Mouse (Mus musculus): ENCODE measurements around the gene Tas1r2. TPM values are rescaled to one million over a fixed set of nuclear protein-coding genes. Genes with fewer than 3 reads are reported as not detected.
A peak's percentile ranks its signal among the peaks of the same experiment; 100 is the strongest.

Gene Tas1r2
- polyA plus RNA-seq, 1 experiment from 2014 or later = not detected

DNA sequence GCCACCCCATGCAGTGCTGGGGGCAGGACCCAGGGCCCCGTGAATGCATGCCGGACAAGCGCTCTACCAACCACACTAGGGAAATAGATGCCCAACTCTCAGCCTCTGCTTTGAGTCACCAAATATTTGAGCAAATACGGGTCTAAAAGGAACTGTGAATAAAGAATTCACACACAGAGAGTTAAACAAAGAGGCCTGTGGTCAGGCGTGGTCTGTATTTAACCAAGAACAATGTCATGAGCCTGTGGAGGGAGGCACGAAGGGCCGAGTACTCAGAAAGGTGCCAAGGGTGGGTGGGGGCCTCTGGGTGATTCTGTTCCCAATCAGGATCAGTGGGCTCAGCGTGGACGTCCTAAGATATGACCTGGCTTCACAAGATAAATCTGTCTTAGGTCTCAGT is 34.7 kb downstream of the Tas1r2 start:
- peaks cover 18% of the 10 kb centered on the region for H3K4me1 ChIP-seq (replicated peaks)
- WGBS = 59% methylated on average over 9 of the region's 9 CpGs
- DNase-seq (ENCODE audit: low spot score) = no peak
- peaks cover 46% of the 10 kb centered on the region for H3K27me3 ChIP-seq (ENCODE audit: insufficient read depth, poor library complexity, severe bottlenecking)
- no peaks in the 10 kb centered on the region for H3K9me3 ChIP-seq
- H3K4me3 ChIP-seq = no peak overlapping the region
- no peaks in the 10 kb centered on the region for H3K36me3 ChIP-seq
- peak overlapping the region; percentile 18; the same call in 1 of the 2 replicates for H3K27ac ChIP-seq

DNA sequence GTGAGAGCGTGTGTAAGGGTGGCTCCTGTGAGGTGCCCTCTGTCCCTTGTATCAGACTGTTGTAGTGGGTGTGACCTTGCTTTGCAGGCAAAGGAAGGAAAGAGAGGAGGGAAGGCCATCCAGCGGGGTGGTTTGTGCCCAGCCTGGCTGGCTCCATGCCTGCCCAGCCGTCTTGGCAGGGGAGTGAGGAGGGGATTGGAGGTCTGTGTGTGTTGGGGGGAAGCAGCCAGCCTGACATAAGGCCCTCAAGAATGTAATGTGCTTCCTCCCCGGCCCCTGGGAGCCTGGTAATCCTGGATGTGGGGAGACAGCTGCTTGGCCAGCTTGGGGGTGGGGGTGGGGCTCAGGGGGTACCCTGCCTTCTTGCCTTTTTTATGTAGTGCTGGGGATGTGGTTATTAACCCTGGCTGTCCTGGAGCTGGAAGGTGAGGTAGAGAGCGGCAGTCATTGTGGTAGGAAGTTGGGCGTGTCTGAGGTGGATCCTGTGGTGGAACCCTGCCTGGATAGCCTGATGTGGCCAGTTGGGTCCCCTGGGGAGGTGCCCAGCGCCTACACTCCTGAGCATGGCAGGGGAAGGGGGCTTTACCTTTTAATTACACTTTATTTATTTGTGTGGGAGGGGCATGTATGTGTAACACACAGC is 36.4 kb downstream of the Tas1r2 start:
- 38% methylated on average over 7 of the region's 7 CpGs for WGBS
- peaks cover 58% of the 10 kb centered on the region for H3K27me3 ChIP-seq (ENCODE audit: insufficient read depth, poor library complexity, severe bottlenecking)
- peaks cover 18% of the 10 kb centered on the region for H3K4me1 ChIP-seq (replicated peaks)
- H3K27ac ChIP-seq = 0 out of 2 replicates have a peak overlapping the region, but pooled peaks have one; percentile 2
- H3K9me3 ChIP-seq = no peaks in the 10 kb centered on the region
- no peaks in the 10 kb centered on the region for H3K36me3 ChIP-seq
- no peak for DNase-seq (ENCODE audit: low spot score)
- H3K4me3 ChIP-seq = no peak overlapping the region

DNA sequence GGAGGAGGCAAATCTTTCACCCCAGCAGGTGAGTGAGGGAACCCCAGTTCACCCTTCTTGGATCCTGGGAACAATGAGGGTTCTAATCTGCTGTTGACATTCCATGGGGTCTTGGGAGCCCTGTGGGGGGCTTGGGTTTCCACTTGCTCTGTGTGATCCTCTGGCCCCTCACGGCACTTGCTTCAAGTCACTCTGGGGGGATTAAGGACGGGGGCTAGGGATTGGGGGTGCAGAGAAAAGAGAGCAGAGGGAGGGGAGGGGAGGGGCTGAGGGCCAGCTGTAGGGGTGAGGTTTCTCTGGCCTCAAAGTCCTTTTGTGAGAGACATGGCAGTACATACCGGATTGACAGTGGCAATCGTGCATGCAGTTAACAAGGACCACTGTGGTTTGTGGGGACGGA is 40.0 kb downstream of the Tas1r2 start:
- no peak for DNase-seq (ENCODE audit: low spot score)
- no peak overlapping the region for H3K4me3 ChIP-seq
- H3K36me3 ChIP-seq = no peaks in the 10 kb centered on the region
- peaks cover 68% of the 10 kb centered on the region for H3K27me3 ChIP-seq (ENCODE audit: insufficient read depth, poor library complexity, severe bottlenecking)
- 30% methylated on average over 5 of the region's 5 CpGs for WGBS
- no peaks in the 10 kb centered on the region for H3K9me3 ChIP-seq
- H3K4me1 ChIP-seq (replicated peaks) = peaks cover 15% of the 10 kb centered on the region
- H3K27ac ChIP-seq = no peak overlapping the region

DNA sequence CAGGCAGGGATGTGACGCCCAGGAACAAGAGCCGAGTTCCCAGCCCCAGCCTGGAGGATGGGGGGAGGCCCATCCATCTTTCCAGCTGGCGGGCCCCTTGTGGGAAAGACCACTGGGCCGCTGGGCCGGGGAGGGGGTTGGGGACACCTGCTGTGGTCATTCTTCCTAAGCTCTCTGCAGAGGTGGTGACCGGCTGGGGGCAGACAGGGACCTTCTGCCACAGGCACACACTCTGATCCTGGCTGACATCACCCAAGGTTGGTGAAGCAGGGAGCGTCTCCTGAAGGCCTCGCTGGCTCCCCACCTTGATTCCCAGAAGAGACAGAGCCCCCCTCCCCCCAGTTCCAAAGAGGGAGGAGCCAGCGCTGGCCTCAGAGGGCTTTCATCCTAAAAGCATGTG is 44.4 kb downstream of the Tas1r2 start:
- peak; percentile 29 for DNase-seq (ENCODE audit: low spot score)
- Histone ChIP-seq H3K36me3 (no peaks in the 10 kb centered on the region), H3K9me3 (no peaks in the 10 kb centered on the region), H3K4me3 (no peak overlapping the region), H3K27ac (peak overlapping the region; percentile 59), H3K4me1 (replicated peaks) (peaks cover 16% of the 10 kb centered on the region), H3K27me3 (ENCODE audit: insufficient read depth, poor library complexity, severe bottlenecking) (peaks cover 45% of the 10 kb centered on the region)
- 4% methylated on average over 9 of the region's 9 CpGs for WGBS

DNA sequence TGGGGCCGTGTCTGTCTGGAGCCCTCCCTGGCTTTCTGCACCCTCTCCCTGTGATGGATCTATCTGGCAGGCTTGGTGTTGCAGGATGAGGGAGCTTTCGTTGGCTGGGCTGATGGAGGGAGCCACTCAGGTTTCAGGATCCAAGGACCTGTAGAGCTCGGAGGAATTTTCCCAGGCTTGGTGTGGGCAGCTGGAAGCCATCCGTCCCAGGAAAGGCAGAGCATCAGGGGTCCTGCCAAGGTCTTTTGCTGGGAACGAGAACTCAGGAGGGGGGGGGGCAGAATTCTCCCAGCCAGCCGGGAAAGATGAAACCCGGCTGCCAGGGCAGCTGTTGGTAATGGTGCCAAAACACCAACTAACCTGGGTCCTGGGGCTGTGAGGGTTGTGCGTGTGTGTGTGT is 45.3 kb downstream of the Tas1r2 start:
- no peaks in the 10 kb centered on the region for H3K36me3 ChIP-seq
- peaks cover 16% of the 10 kb centered on the region for H3K4me1 ChIP-seq (replicated peaks)
- H3K4me3 ChIP-seq = no peak overlapping the region
- WGBS = 63% methylated on average over 8 of the region's 8 CpGs
- H3K27ac ChIP-seq = peak overlapping the region; percentile 59; the same call in 1 of the 2 replicates
- DNase-seq (ENCODE audit: low spot score) = no peak
- H3K27me3 ChIP-seq (ENCODE audit: insufficient read depth, poor library complexity, severe bottlenecking) = peaks cover 37% of the 10 kb centered on the region
- H3K9me3 ChIP-seq = 0 out of 2 replicates have a peak, but pooled peaks cover 1% of the 10 kb centered on the region

DNA sequence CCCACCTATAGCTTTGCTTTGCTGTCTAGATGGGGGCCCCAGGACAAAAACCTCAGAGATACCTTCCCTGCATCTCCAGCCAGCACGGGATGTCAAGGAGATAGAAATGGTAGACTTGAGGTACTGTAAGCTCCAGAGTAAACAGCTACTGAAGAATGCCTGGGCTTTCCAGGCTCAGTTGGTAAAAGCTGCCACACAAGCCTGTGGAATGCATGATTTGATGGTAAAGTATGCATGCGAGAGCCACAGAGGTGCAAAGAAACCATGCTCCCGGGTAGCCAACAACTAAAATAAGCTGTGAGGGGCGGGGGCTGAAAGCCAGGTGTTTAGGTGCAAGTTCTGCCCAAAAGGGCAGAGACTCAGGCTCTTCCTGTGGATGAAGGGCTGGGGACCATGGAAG is 49.6 kb downstream of the Tas1r2 start:
- Histone ChIP-seq H3K36me3 (no peaks in the 10 kb centered on the region), H3K4me3 (no peak overlapping the region), H3K4me1 (replicated peaks) (peaks cover 9% of the 10 kb centered on the region), H3K9me3 (0 out of 2 replicates have a peak, but pooled peaks cover 2% of the 10 kb centered on the region), H3K27ac (no peak overlapping the region), H3K27me3 (ENCODE audit: insufficient read depth, poor library complexity, severe bottlenecking) (peaks cover 26% of the 10 kb centered on the region)
- no peak for DNase-seq (ENCODE audit: low spot score)
- WGBS = 67% methylated on average over 4 of the region's 4 CpGs

DNA sequence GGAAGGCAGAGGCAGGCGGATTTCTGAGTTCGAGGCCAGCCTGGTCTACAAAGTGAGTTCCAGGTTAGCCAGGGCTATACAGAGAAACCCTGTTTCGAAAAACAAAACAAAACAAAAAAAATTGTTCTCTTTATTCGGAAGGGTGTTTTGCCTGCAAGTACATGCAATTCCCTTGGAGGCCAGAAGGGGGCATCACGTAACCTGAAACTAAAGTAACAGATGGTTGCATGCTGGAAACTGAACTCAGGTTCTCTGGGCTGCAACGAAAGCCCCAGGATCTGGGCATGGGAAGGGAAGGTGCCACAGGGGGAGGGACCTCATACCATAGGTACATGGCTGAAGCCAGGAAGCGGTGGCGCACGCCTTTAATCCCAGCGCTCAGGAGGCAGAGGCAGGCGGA is 50.1 kb downstream of the Tas1r2 start:
- 0 out of 2 replicates have a peak, but pooled peaks cover 2% of the 10 kb centered on the region for H3K9me3 ChIP-seq
- peaks cover 24% of the 10 kb centered on the region for H3K27me3 ChIP-seq (ENCODE audit: insufficient read depth, poor library complexity, severe bottlenecking)
- no peak overlapping the region for H3K27ac ChIP-seq
- H3K36me3 ChIP-seq = no peaks in the 10 kb centered on the region
- no peak for DNase-seq (ENCODE audit: low spot score)
- peaks cover 3% of the 10 kb centered on the region for H3K4me1 ChIP-seq (replicated peaks)
- no peak overlapping the region for H3K4me3 ChIP-seq
- 84% methylated on average over 11 of the region's 11 CpGs for WGBS

DNA sequence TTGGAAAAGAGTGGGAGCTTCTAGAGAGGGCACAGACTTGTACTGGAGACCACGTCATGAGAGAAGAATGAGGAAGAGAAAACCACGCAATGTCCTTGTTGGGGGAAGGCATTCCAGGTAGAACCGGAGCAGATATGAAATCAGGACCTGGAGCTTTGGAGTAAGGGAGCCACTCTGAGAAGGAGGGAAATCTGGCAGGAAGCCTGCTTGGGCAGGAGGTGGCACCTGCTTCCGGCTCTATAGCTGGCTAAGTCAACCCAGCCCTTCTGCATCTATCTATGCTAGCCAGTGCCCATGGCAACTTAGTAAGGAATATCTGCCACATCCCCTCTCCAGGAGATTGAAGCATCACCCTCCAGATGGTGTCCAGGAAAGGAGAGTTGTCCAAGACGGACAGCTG is 52.6 kb downstream of the Tas1r2 start:
- Histone ChIP-seq H3K27me3 (ENCODE audit: insufficient read depth, poor library complexity, severe bottlenecking) (peaks cover 28% of the 10 kb centered on the region), H3K4me3 (no peak overlapping the region), H3K27ac (no peak overlapping the region), H3K4me1 (replicated peaks) (peaks cover 8% of the 10 kb centered on the region), H3K9me3 (0 out of 2 replicates have a peak, but pooled peaks cover 2% of the 10 kb centered on the region), H3K36me3 (no peaks in the 10 kb centered on the region)
- no peak for DNase-seq (ENCODE audit: low spot score)
- 88% methylated on average over 5 of the region's 5 CpGs for WGBS

DNA sequence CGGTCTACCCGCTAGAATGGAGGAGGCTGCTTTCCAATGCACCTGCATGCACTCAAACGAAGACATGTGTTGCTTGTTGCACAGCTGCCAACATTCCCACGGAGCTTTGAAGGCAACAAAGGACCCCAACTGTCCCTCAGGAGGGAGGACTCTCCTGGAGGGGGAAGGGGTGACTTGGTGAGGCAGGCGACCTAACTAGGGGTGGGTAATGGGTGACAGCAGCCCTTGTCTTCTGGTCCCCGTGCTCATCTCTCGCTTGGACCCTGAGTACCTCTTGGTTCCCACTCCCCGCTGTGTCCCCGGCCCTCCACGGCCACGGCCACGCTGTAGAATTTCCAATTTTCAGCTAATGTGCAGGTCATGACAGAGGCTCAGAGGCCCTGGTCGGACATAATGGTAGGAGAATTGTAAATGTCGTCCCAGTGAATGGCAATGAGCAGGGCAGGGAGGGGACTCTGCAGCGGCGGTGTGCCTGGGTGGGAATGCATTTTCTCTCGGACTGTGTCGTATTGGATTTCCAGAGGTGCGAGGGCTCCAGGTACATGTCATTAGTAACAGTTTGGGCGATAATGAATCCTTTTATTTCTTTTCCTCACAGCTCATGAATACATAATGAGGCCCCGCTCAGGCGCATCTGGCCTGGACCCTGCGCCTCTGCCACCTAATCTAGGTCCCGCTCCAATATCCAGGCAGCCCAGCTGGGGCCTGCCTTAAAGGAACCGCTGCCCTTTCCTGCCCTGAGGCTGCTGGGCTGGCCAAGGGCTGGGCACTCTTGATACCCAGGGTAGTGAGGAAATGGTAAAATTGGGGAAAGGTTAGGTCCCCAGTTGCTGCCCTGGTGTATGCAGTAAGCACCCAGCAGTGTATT is 57.4 kb downstream of the Tas1r2 start:
- DNase-seq (ENCODE audit: low spot score) = no peak
- peak overlapping the region; percentile 53 for H3K27ac ChIP-seq
- peaks cover 38% of the 10 kb centered on the region for H3K27me3 ChIP-seq (ENCODE audit: insufficient read depth, poor library complexity, severe bottlenecking)
- peaks cover 23% of the 10 kb centered on the region for H3K4me1 ChIP-seq (replicated peaks)
- H3K36me3 ChIP-seq = no peaks in the 10 kb centered on the region
- H3K4me3 ChIP-seq = no peak overlapping the region
- WGBS = 36% methylated on average over 25 of the region's 25 CpGs
- no peaks in the 10 kb centered on the region for H3K9me3 ChIP-seq

DNA sequence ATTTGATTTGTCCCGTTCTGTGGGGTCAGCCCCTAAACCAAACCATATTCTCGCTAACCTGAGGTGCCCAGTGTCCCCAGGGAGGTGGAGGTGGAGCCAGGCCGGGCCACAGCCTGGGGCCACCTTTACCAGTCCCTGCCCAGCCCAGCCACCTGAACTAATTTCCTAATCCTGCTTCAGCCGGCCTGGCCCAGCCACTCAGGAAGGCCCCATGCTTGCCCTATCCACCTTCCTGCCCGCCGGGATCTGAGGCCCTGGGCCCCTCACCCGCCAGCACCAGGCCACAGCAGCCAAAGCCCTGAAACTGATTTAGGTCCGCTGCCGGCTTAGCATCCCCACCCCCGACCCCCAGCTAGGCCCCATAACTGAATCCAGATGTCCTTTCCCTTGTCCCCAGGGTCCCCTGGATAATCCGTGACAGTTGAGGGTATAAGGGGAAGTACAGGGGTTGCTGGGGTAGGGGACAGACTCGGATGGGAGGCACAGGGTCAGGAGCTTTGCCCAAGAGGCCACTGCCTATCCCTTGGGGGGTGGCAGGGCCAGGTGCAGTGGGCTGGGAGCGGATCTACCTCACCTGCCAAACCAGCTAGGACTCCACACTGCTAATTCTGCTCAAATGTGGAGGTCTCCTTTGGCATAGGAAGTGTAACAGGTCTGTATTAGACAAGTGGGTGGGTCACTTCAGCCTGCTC is 62.0 kb downstream of the Tas1r2 start:
- H3K9me3 ChIP-seq = no peaks in the 10 kb centered on the region
- 35% methylated on average over 13 of the region's 13 CpGs for WGBS
- no peaks in the 10 kb centered on the region for H3K36me3 ChIP-seq
- H3K4me1 ChIP-seq (replicated peaks) = peaks cover 21% of the 10 kb centered on the region
- no peak overlapping the region for H3K4me3 ChIP-seq
- H3K27ac ChIP-seq = peak overlapping the region; percentile 69
- H3K27me3 ChIP-seq (ENCODE audit: insufficient read depth, poor library complexity, severe bottlenecking) = peaks cover 27% of the 10 kb centered on the region
- DNase-seq (ENCODE audit: low spot score) = no peak

DNA sequence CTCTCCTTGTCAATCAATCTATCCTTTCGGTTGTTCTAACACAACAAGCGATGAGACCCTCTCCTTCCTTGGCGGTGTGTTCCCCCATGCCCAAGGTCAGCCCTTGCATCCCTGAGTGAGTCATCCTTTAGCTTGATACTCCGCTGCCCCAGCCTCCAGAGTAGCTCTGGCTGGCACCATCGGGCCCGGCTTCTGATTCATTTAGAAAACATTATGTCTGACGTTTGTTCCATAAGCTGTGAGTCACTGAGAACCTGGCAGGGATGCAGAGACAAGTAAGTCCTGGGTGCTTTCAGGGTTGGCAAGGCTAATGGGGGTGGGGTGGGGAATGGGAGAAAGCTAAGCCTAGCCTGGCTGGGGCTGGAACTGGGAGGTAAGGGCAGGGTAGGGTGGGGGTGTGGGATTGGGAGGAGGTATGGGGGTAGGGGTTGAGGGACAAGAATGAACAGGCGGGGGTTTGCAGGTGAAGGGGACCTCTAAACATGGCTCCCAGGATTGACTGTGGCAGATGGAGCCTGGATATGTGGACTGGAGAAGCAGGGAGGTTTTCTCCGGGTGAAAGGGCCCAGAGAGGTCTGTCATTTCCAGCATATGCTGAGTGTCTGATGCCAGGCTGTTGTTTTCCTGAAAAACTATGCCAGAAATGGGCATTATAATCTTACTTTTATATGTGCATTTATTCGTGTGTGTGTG is 63.3 kb downstream of the Tas1r2 start:
- no peak overlapping the region for H3K27ac ChIP-seq
- H3K27me3 ChIP-seq (ENCODE audit: insufficient read depth, poor library complexity, severe bottlenecking) = peaks cover 21% of the 10 kb centered on the region
- H3K4me1 ChIP-seq (replicated peaks) = peaks cover 10% of the 10 kb centered on the region
- no peak overlapping the region for H3K4me3 ChIP-seq
- no peaks in the 10 kb centered on the region for H3K36me3 ChIP-seq
- H3K9me3 ChIP-seq = no peaks in the 10 kb centered on the region
- WGBS = 86% methylated on average over 10 of the region's 10 CpGs
- DNase-seq (ENCODE audit: low spot score) = no peak

DNA sequence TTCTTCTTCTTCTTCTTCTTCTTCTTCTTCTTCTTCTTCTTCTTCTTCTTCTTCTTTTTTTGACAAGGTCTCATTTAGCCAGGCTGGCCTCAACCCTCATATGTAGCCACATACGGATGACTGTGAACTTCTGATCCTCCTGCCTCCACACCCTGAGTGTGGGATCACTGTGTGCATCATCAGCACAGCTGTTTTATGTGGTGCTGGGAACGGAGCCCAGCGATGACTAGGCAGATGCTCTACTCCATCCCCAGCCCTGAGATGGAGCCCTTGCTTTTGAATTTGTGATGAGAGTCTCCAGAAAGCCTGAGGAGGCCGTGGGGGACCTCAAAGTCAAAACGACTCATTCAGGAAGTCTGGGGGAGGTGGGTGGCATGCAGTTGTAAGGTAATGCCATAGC is 65.6 kb downstream of the Tas1r2 start:
- H3K9me3 ChIP-seq = no peaks in the 10 kb centered on the region
- H3K4me3 ChIP-seq = no peak overlapping the region
- WGBS = 82% methylated on average over 5 of the region's 5 CpGs
- H3K36me3 ChIP-seq = no peaks in the 10 kb centered on the region
- DNase-seq (ENCODE audit: low spot score) = no peak
- H3K27ac ChIP-seq = no peak overlapping the region
- peaks cover 13% of the 10 kb centered on the region for H3K4me1 ChIP-seq (replicated peaks)
- H3K27me3 ChIP-seq (ENCODE audit: insufficient read depth, poor library complexity, severe bottlenecking) = peaks cover 22% of the 10 kb centered on the region

Data from hindbrain, embryonic 10.5 days (tissue).